Mouse (Mus musculus): ENCODE measurements around the gene Il11ra1. TPM values are rescaled to one million over a fixed set of nuclear protein-coding genes. Genes with fewer than 3 reads are reported as not detected.
"Not testable (repeated sequence)": the region's sequence is repeated elsewhere in the genome, so short reads cannot be mapped to it uniquely, and the experiment has no call there.

The Il11ra1 gene
- polyA plus RNA-seq, 1 experiment from 2014 or later: 129 TPM

DNA sequence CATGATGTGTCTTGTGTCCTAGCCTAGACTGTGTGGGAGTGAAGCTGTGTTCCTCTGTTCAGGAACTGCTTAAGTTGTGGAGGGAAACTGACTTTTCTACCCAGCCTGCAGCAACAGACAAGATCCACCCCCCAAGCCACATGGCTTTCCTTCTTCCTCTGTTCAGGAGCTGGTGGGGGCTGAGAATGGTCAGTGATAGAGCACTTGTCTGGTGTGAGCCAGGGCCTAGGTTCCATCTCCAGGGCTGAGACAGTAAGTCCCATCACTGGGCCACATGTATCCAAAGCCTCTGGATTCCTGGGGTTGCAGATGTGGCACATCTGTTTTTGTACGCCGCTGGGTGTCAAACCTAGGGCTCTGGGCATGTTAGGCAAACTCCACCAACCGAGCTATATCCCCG, 61.1 kb downstream of the Il11ra1 start:
- peak overlapping the region; percentile 46 for H3K4me3 ChIP-seq (ENCODE audit: low read depth, low read length)
- peaks cover 15% of the 10 kb centered on the region; the same call in 1 of the 2 replicates for H3K4me1 ChIP-seq (ENCODE audit: insufficient read depth)
- H3K9me3 ChIP-seq (ENCODE audit: low read depth, low read length): no peaks in the 10 kb centered on the region
- peaks cover 9% of the 10 kb centered on the region; the same call in 1 of the 2 replicates for H3K36me3 ChIP-seq (ENCODE audit: insufficient read depth)
- H3K4me2 ChIP-seq: peak overlapping the region; percentile 74
- no peaks in the 10 kb centered on the region for H3K27me3 ChIP-seq (ENCODE audit: insufficient read depth, low read length)
- H3K27ac ChIP-seq (ENCODE audit: low read depth): peak overlapping the region; percentile 92
- WGBS: 64% methylated on average over 4 of the region's 4 CpGs
- no peak for DNase-seq
- H3K9ac ChIP-seq: peak overlapping the region; percentile 64
- ATAC-seq (ENCODE audit: insufficient read depth): no peak; the same call in none of the 2 replicates
- no peak for TF ChIP-seq CTCF (IDR thresholded peaks at IDR 0.05; ENCODE audit: low read depth)

DNA sequence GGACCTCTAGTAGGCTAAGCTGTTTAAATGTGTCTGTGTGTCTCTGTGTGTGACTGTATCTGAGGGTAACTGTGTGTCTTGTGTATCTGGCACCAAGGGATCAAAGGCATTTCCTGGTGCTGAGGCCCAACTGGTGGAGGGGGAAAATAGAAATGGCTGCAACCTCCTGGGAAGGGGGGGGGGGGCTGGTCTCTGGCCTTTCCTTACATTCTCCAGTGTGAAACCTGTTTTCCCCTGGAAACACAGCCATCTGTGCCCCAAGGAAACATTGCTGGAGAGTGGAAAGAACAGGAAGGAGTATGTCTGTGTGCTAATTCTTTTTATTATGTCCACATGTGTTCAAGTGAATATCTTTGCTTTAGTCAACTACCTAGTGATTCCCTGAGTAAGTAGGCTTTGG, 61.9 kb downstream of the Il11ra1 start:
- no peak for TF ChIP-seq CTCF (IDR thresholded peaks at IDR 0.05; ENCODE audit: low read depth)
- peaks cover 15% of the 10 kb centered on the region; the same call in 1 of the 2 replicates for H3K4me1 ChIP-seq (ENCODE audit: insufficient read depth)
- no peaks in the 10 kb centered on the region for H3K27me3 ChIP-seq (ENCODE audit: insufficient read depth, low read length)
- no peak for ATAC-seq (ENCODE audit: insufficient read depth)
- peaks cover 12% of the 10 kb centered on the region; the same call in 1 of the 2 replicates for H3K36me3 ChIP-seq (ENCODE audit: insufficient read depth)
- peak; percentile 19 for DNase-seq
- peak overlapping the region; percentile 46 for H3K4me3 ChIP-seq (ENCODE audit: low read depth, low read length)
- H3K4me2 ChIP-seq: peak overlapping the region; percentile 74
- H3K9me3 ChIP-seq (ENCODE audit: low read depth, low read length): no peaks in the 10 kb centered on the region
- H3K27ac ChIP-seq (ENCODE audit: low read depth): peak overlapping the region; percentile 92
- peak overlapping the region; percentile 0; the same call in 1 of the 2 replicates for H3K9ac ChIP-seq

DNA sequence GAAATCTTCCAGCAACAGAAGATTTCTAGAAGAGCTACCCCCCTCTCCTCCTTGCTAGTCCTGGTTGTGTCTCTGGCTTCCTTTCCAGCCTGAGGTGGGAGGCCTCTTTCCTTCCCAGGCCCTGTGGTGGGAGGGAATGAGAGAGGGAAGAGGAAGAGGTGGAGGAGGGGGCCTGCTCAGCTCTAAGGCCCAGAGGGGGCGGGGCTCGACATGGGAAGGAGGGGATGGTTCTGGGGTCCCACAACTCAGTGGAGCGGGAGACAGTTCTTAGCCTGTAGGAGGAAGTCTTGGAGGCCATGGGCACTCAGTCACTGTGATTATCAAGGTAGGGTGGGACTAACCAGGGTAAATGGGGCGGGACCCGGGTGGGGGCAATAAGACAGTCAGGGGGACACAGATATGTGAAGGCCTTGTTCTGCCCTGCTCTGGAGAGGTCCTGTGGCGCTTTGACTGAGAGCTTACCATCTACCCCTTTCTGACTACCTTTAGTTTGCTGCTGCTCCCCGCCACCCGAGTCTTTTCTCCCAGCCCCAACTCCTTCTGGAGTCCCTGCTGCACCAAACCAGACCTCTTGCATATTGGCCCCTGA, 62.4 kb downstream of the Il11ra1 start:
- DNase-seq: peak; percentile 80
- Histone ChIP-seq H3K9me3 (ENCODE audit: low read depth, low read length) (no peaks in the 10 kb centered on the region), H3K4me3 (ENCODE audit: low read depth, low read length) (peak overlapping the region; percentile 46), H3K9ac (peak overlapping the region; percentile 38), H3K4me1 (ENCODE audit: insufficient read depth) (peaks cover 15% of the 10 kb centered on the region; the same call in 1 of the 2 replicates), H3K27me3 (ENCODE audit: insufficient read depth, low read length) (no peaks in the 10 kb centered on the region), H3K27ac (ENCODE audit: low read depth) (peak overlapping the region; percentile 92), H3K4me2 (peak overlapping the region; percentile 74), H3K36me3 (ENCODE audit: insufficient read depth) (peaks cover 12% of the 10 kb centered on the region; the same call in 1 of the 2 replicates)
- ATAC-seq (ENCODE audit: insufficient read depth): peak; percentile 67
- WGBS: 28% methylated on average over 8 of the region's 8 CpGs
- no peak for TF ChIP-seq CTCF (IDR thresholded peaks at IDR 0.05; ENCODE audit: low read depth)

DNA sequence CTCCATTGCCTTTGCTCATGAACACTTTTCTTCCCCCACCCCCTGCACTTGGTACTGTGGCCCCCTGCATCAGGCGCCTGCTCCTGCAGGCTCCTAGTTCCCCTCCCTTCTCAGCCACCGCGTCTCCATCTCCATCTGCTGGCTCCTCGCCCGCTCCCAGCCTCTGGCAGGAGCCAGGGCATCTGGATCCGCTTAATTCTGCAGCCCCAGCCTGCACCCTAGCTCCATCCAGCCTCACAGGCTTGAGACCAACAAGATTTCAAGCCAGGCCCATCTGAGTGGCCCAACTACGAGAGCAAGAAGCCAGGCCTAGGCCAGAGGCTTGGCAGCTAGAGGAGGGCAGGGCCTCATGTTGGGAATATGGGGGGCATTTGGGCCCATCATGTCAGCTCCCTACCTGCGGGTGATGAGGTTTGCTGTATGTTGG, 62.9 kb downstream of the Il11ra1 start:
- H3K27ac ChIP-seq (ENCODE audit: low read depth): peak overlapping the region; percentile 92
- DNase-seq: peak; percentile 84

DNA sequence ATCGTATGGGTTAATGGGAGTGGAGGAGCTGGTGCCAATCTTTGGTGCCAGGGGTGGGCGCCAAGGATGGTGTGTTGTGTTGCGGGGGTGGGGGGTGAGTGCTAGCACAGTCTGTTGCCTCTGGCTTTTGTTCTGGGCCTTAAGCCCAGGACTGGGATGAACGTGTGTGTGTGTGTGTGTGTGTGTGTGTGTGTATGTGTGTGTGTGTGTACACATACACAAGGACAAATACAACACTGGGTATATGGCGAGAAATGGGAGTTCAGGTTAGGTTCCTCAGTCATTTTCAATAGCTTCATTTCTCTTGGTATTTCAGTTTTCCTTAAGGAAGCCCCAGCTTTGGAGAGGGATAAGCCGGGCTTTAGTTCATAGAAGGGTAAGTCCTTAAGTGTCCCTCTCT, 63.4 kb downstream of the Il11ra1 start:
- Histone ChIP-seq H3K4me1 (ENCODE audit: insufficient read depth) (peaks cover 15% of the 10 kb centered on the region; the same call in 1 of the 2 replicates), H3K4me2 (peak overlapping the region; percentile 74)
- not testable (repeated sequence) for H3K9ac ChIP-seq; ATAC-seq (ENCODE audit: insufficient read depth); H3K4me3 ChIP-seq (ENCODE audit: low read depth, low read length); DNase-seq; H3K27ac ChIP-seq (ENCODE audit: low read depth); H3K9me3 ChIP-seq (ENCODE audit: low read depth, low read length); H3K36me3 ChIP-seq (ENCODE audit: insufficient read depth); H3K27me3 ChIP-seq (ENCODE audit: insufficient read depth, low read length)
- 76% methylated on average over 3 of the region's 6 CpGs for WGBS

More for the DNA sequence above, 62.9 kb downstream of the Il11ra1 start:
- Histone ChIP-seq H3K4me1 (ENCODE audit: insufficient read depth) (peaks cover 15% of the 10 kb centered on the region; the same call in 1 of the 2 replicates), H3K4me2 (peak overlapping the region; percentile 74), H3K9ac (peak overlapping the region; percentile 38; the same call in 1 of the 2 replicates), H3K4me3 (ENCODE audit: low read depth, low read length) (peak overlapping the region; percentile 46; the same call in 1 of the 2 replicates)
- not testable (repeated sequence) for H3K36me3 ChIP-seq (ENCODE audit: insufficient read depth); H3K27me3 ChIP-seq (ENCODE audit: insufficient read depth, low read length); H3K9me3 ChIP-seq (ENCODE audit: low read depth, low read length)
- 33% methylated on average over 8 of the region's 8 CpGs for WGBS
- ATAC-seq (ENCODE audit: insufficient read depth): peak; percentile 47; the same call in 1 of the 2 replicates

DNA sequence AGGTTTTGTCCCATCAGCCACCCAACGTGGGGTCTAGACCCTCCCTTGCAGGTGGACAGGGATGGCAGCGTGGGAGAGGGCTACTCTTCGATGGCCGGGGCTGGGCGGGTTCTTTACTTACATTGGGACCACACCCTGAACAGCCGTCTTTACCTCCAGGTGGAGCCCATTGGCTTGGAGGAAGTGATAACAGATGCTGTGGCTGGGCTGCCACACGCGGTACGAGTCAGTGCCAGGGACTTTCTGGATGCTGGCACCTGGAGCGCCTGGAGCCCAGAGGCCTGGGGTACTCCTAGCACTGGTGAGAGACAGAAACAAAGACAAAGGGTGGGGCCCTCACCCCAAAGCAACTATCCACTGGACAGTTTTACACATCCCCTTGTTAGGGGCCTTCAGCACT, 67.5 kb downstream of the Il11ra1 start:
- not testable (repeated sequence) for H3K4me3 ChIP-seq (ENCODE audit: low read depth, low read length); ATAC-seq (ENCODE audit: insufficient read depth); H3K36me3 ChIP-seq (ENCODE audit: insufficient read depth); H3K9me3 ChIP-seq (ENCODE audit: low read depth, low read length); H3K27me3 ChIP-seq (ENCODE audit: insufficient read depth, low read length); H3K27ac ChIP-seq (ENCODE audit: low read depth); H3K9ac ChIP-seq; H3K4me2 ChIP-seq; H3K4me1 ChIP-seq (ENCODE audit: insufficient read depth); DNase-seq
- 78% methylated on average over 10 of the region's 10 CpGs for WGBS

DNA sequence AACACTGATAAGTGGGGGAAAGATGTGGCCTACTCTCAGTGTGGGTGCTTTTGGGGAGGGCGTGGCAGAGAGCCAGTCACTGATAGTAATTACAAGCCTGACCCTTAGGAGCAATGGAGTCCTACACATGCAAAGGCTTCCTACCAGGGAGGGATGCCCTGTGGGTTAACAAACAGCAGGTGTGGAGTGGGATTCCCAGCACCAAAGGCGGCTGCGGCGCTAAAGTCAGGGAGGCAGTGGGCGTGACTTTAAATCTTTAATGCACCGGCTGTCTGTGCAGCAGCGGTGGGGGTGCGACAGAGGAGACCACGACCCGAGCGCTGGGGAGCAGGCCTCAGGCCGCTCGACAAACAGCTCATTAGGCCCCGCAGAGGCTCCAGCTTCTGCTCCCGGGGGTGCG, 73.2 kb downstream of the Il11ra1 start:
- not testable (repeated sequence) for H3K9me3 ChIP-seq (ENCODE audit: low read depth, low read length); H3K27ac ChIP-seq (ENCODE audit: low read depth); H3K4me1 ChIP-seq (ENCODE audit: insufficient read depth); H3K9ac ChIP-seq; H3K27me3 ChIP-seq (ENCODE audit: insufficient read depth, low read length); ATAC-seq (ENCODE audit: insufficient read depth); H3K36me3 ChIP-seq (ENCODE audit: insufficient read depth); DNase-seq
- 10% methylated on average over 8 of the region's 16 CpGs for WGBS
- H3K4me2 ChIP-seq: peak overlapping the region; percentile 49
- peak overlapping the region; percentile 24; the same call in 1 of the 2 replicates for H3K4me3 ChIP-seq (ENCODE audit: low read depth, low read length)

DNA sequence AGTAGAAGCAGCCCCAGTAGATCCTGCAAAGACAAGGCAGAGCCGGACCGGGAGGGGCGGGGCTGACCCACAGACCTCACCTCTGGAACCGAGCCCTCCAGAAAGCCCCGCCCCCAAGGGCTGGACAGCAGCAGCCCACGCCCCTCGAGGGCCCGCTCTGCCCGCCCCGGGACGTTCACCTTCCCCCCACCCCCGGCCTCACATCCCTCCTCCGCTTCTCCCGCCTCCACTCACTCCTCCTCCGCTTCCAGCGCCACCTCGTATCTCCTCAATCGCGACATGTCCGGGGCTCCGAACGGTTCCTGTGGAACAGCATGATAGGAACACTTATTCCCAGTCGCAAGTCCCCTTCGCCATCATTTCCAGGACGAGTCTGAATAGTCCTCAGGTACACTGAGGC, 73.7 kb downstream of the Il11ra1 start:
- H3K9ac ChIP-seq; H3K36me3 ChIP-seq (ENCODE audit: insufficient read depth): not testable (repeated sequence)
- 3% methylated on average over 16 of the region's 25 CpGs for WGBS

DNA sequence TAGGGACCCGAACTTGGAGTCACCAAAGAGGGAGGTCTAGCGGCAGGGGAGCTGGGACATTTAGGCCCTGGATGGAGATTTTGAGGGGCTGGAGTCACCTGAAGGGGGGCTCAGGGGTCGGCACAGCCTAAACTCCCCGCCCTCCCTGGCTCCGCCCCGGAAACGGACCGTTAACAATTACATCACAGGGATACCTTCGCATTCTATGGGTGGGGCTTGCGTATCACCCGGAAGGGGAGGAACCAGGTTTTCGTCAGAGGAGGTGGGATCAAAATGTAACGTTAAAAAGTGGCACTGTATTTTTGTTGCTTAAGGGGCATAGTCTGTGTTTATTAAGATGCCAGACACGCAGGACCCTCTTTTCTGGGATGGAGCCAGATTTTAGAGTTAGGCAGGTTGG, 74.2 kb downstream of the Il11ra1 start, which contains the start of gene Ccl27a:
Gene Ccl27a, minus strand, starts transcription at position 246 of the 400 bp plus-strand sequence.
- H3K27me3 ChIP-seq (ENCODE audit: insufficient read depth, low read length); ATAC-seq (ENCODE audit: insufficient read depth); H3K9me3 ChIP-seq (ENCODE audit: low read depth, low read length); H3K9ac ChIP-seq; H3K4me1 ChIP-seq (ENCODE audit: insufficient read depth); H3K36me3 ChIP-seq (ENCODE audit: insufficient read depth); H3K27ac ChIP-seq (ENCODE audit: low read depth): not testable (repeated sequence)
- Histone ChIP-seq H3K4me3 (ENCODE audit: low read depth, low read length) (peak within 1 kb of the TSS; percentile 32), H3K4me2 (peak within 1 kb of the TSS; percentile 51)
- WGBS: 2% methylated on average over 12 of the region's 14 CpGs
- DNase-seq: peak; percentile 91

More for the DNA sequence above, 73.7 kb downstream of the Il11ra1 start:
- ATAC-seq (ENCODE audit: insufficient read depth); H3K27ac ChIP-seq (ENCODE audit: low read depth); H3K27me3 ChIP-seq (ENCODE audit: insufficient read depth, low read length); H3K9me3 ChIP-seq (ENCODE audit: low read depth, low read length); H3K4me1 ChIP-seq (ENCODE audit: insufficient read depth): not testable (repeated sequence)
- DNase-seq: peak; percentile 77
- Histone ChIP-seq H3K4me3 (ENCODE audit: low read depth, low read length) (peak overlapping the region; percentile 32), H3K4me2 (peak overlapping the region; percentile 51)

DNA sequence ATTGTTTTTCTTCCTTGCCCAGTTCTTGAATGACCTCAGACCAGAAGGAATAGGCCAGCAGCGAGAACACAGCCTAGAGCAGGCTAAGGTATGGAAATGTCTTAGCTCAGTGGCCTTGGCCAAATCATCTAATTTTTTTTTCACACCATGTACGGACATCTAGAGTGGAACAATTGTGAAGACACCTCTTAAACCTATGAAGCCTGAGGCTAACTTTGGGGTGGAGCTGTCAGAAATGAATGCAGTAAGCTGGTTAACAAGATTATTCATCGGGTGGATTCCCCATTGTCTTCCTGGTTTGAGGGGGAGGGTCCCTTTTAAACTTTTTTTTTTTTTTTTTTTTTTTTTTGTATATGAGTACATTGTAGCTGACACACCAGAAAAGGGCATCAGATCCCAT, 74.7 kb downstream of the Il11ra1 start:
- not testable (repeated sequence) for DNase-seq; ATAC-seq (ENCODE audit: insufficient read depth); H3K27me3 ChIP-seq (ENCODE audit: insufficient read depth, low read length); H3K27ac ChIP-seq (ENCODE audit: low read depth); H3K4me3 ChIP-seq (ENCODE audit: low read depth, low read length); H3K4me1 ChIP-seq (ENCODE audit: insufficient read depth); H3K9ac ChIP-seq; H3K9me3 ChIP-seq (ENCODE audit: low read depth, low read length); H3K36me3 ChIP-seq (ENCODE audit: insufficient read depth)
- WGBS: 66% methylated on average over 3 of the region's 3 CpGs
- peak overlapping the region; percentile 51 for H3K4me2 ChIP-seq
